Mouse (Mus musculus) hindbrain, embryonic 14.5 days (tissue): ENCODE results near the gene Mcm8. TPM values are rescaled to one million over a fixed set of nuclear protein-coding genes. Genes with fewer than 3 reads are reported as not detected.

ENCODE experiments used
- ATAC-seq: fragments of 200-750 bp; cut with Nextera tagmentation; 2 replicates; pipeline ENCODE4 v1.8.0; 2017; ENCODE audit warnings: moderate number of reproducible peaks, mild to moderate bottlenecking, moderate TSS enrichment, moderate library complexity; ENCODE audit not compliant: low FRiP score
- DNase-seq: peaks from one replicate; pipeline ENCODE4 v3.0.0-alpha.2; 2015; ENCODE audit warnings: low spot score
- H3K27ac ChIP-seq: fragments of 300-500 bp; sonication (generic); 2 replicates; pipeline ENCODE4 v1.5.1; 2014; ENCODE audit warnings: mild to moderate bottlenecking, moderate library complexity
- H3K27me3 ChIP-seq: fragments of 300-500 bp; sonication (generic); 2 replicates; pipeline ENCODE4 v1.6.1; 2014; ENCODE audit warnings: mild to moderate bottlenecking, low read length, mixed read lengths; ENCODE audit not compliant: control insufficient read depth, insufficient read depth
- H3K36me3 ChIP-seq: fragments of 300-500 bp; sonication (generic); replicated peaks from 2 replicates; pipeline ENCODE4 v1.6.1; 2014; ENCODE audit not compliant: control insufficient read depth, insufficient read depth
- H3K4me1 ChIP-seq: fragments of 300-500 bp; sonication (generic); replicated peaks from 2 replicates; pipeline ENCODE4 v1.6.1; 2014; ENCODE audit warnings: antibody characterized with exemption, low read length, mixed read lengths; ENCODE audit not compliant: control insufficient read depth, insufficient read depth
- H3K4me2 ChIP-seq: fragments of 300-500 bp; sonication (generic); replicated peaks from 2 replicates; pipeline ENCODE4 v1.6.1; 2014; ENCODE audit warnings: mild to moderate bottlenecking, moderate library complexity
- H3K4me3 ChIP-seq: fragments of 300-500 bp; sonication (generic); replicated peaks from 2 replicates; pipeline ENCODE4 v1.5.1; 2014; ENCODE audit warnings: mild to moderate bottlenecking, low read length
- H3K9ac ChIP-seq: fragments of 300-500 bp; sonication (generic); 2 replicates; pipeline ENCODE4 v1.6.1; 2014
- H3K9me3 ChIP-seq: fragments of 300-500 bp; sonication (generic); 2 replicates; pipeline ENCODE4 v1.6.1; 2016; ENCODE audit warnings: low read length; ENCODE audit not compliant: control insufficient read depth
- WGBS: fragments of 180-500 bp; shearing (Covaris S2); extraction: QIAGEN DNeasy Blood & Tissue Kit; methylation state at CpG from one replicate; pipeline ENCODE4 v1.1.7; 2014; 5-methylcytosine and 5-hydroxymethylcytosine counted together
- polyA plus RNA-seq: library from polyadenylated mRNA; unstranded; fragments of >200 nt; fragmentation: Nextera tagmentation; extraction: Ambion mirVana; gene quantifications from 2 replicates; pipeline ENCODE4 v1.2.1, GENCODE M21; 2014

The Mcm8 gene
- polyA plus RNA-seq = 5.1 and 6.6 TPM in 2 replicates

DNA sequence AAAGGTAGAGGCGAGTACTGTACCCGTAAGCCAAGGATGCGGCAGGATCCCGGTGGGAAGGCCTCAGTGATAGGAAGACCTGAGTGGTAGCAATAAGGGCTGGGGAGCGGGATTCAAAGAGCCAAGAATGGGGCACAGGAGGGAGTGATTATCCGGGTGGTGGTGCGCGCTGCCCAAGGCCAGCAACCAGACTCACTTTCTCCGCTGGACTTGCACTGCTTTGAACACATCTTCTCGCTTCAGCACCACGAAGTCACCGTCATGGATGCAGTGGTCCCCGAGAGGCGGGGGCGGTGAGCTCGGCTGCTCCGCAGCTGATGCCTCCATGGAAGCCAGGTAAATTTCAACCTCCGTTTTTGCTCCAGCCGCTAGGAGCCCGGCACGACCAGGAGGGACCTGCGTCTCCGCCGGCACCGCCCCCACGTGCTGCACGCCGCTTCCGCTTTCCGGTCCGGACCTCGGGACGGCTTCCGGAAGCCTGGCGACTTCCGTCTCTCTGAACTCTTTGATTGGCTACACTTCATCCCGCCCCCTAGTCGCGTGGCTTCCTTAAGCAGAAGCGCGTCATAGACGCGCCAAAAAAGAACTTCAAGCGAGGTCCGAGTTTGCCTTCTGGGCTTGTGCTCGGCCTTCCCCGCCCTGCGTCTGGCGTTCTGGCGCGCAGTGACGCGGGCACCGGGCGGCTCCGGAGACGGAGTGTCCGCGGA lies at the start of gene Mcm8, which contains the start of gene Trmt6:
Gene Mcm8 (plus strand): TSS at position 534 of the 707 bp plus-strand sequence.
Gene Trmt6 (minus strand): TSS at position 448 of the 707 bp plus-strand sequence.
- peaks cover 24% of the 10 kb centered on the region for H3K36me3 ChIP-seq
- peaks cover 13% of the 10 kb centered on the region for H3K4me1 ChIP-seq
- no peaks in the 10 kb centered on the region for H3K27me3 ChIP-seq
- DNase-seq = peak; percentile 96
- H3K4me3 ChIP-seq = peak within 1 kb of the TSS; percentile 61
- H3K27ac ChIP-seq = peak within 1 kb of the TSS; percentile 10
- H3K9me3 ChIP-seq = no peaks in the 10 kb centered on the region
- peak; percentile 100 for ATAC-seq
- under 1% methylated on average over 59 of the region's 59 CpGs for WGBS
- peak within 1 kb of the TSS; percentile 84 for H3K4me2 ChIP-seq
- H3K9ac ChIP-seq = peak within 1 kb of the TSS; percentile 70

DNA sequence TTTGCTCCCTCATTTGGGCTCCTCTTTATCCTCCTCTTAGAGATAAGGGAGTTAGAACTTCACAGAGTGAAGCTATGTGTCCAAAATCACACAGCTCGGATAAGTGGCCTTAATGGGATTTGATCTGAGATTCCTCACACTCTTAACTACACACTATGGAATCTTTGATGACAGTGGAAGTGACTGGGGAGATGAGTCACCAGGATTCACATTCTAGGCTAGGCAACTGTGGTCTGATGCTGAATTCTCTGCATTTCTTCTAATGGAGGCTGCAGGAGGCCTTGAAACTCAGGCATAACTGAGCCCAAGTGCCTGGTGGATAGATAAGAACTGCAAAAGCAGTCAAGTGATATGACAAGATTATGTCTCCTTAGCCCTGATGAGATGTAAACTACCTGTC lies 45.1 kb upstream of the Mcm8 start:
- WGBS = 89% methylated on average over 1 of the region's 1 CpGs
- Histone ChIP-seq H3K9ac (no peak overlapping the region), H3K9me3 (no peaks in the 10 kb centered on the region), H3K4me3 (no peak overlapping the region), H3K4me1 (no peaks in the 10 kb centered on the region), H3K36me3 (no peaks in the 10 kb centered on the region), H3K27me3 (no peaks in the 10 kb centered on the region), H3K27ac (no peak overlapping the region), H3K4me2 (no peak overlapping the region)
- DNase-seq (no peak), ATAC-seq (no peak)

DNA sequence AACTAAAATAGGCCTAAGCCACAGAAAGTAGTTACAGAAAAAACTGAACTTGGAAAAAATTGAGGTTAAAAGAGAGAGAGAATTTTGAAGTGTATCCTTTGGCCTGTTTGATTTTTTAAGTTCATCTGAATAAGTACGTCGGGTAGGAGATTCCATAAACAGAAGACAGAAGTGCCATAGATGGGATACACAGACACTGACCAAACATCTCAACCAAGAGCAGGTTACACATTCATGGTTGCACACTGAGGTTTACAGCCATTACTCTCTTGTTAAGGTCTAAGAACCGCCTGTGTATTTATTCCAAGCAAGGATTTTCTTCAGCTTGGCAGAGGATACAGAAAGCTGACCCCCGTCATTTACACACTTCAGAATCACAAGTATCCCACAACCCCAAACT lies 35.0 kb upstream of the Mcm8 start, which contains the start of gene Chgb:
Gene Chgb (plus strand): TSS at position 301 of the 400 bp plus-strand sequence.
- ATAC-seq = no peak
- H3K9ac ChIP-seq = peak within 1 kb of the TSS; percentile 93

DNA sequence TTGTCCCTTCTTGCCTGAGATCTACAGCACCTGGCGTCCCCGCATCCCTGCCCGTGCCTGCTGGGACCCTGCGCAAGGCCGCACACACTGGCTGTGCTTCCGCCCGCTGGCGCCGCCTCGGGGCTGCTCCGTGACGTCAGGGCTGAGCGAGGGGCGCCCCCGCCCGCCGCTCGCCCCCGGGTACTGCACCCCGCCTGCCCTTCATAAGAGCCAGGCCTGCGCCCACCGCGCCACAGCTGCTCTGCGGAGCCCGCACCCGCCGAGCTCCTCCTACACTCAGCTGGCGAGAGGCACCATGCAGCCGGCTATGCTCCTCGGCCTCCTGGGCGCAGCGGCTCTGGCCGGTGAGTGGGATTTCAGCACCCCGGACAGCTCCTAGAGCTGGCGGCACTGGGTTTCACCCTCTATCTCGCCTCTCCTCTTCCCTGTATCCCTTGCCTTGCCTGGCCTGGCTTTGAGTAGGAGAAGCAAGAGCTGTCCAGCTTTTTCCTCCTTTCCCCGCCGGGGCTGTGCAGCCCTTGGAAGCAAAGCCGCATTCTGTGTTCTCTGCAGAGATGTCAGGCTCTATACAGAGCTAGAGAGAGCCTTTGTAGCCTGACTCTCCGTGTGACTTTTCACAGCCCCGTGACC lies 34.4 kb upstream of the Mcm8 start:
- H3K4me2 ChIP-seq = peak overlapping the region; percentile 57
- H3K4me1 ChIP-seq = peaks cover 8% of the 10 kb centered on the region; the same call in 1 of the 2 replicates
- H3K27ac ChIP-seq = peak overlapping the region; percentile 97
- no peaks in the 10 kb centered on the region for H3K27me3 ChIP-seq
- DNase-seq (peak; percentile 82), ATAC-seq (peak; percentile 97)
- H3K9ac ChIP-seq = peak overlapping the region; percentile 93
- WGBS = under 1% methylated on average over 36 of the region's 41 CpGs
- 0 out of 2 replicates have a peak, but pooled peaks cover 7% of the 10 kb centered on the region for H3K36me3 ChIP-seq
- H3K4me3 ChIP-seq = peak overlapping the region; percentile 65
- H3K9me3 ChIP-seq = no peaks in the 10 kb centered on the region

More for the DNA sequence above, 35.0 kb upstream of the Mcm8 start, which contains the start of gene Chgb:
- H3K36me3 ChIP-seq = 0 out of 2 replicates have a peak, but pooled peaks cover 4% of the 10 kb centered on the region
- H3K4me1 ChIP-seq = peaks cover 8% of the 10 kb centered on the region; the same call in 1 of the 2 replicates
- DNase-seq = no peak
- peak within 1 kb of the TSS; percentile 65 for H3K4me3 ChIP-seq
- H3K27ac ChIP-seq = peak within 1 kb of the TSS; percentile 97
- 9% methylated on average over 4 of the region's 4 CpGs for WGBS
- H3K27me3 ChIP-seq = no peaks in the 10 kb centered on the region
- peak within 1 kb of the TSS; percentile 57 for H3K4me2 ChIP-seq
- no peaks in the 10 kb centered on the region for H3K9me3 ChIP-seq

DNA sequence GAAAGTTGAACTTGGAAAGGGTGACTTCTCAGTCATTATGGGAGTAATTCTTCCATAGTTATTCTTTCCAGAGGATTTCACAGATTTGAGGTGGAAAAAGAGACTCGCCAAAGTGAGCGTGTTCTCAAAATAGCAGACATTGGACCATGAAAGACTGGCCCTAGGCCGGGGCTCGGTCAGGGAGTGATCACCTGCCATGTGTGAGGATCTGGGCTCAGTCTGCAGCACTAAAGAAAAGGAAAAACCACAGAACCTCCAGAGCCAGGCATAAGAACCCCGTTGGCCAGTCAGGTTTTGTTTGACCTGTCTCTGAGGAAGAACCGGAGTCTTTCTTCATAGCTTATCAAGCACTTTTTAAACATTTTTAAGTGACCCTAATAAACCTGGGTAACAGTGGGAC lies 31.9 kb upstream of the Mcm8 start:
- Histone ChIP-seq H3K4me3 (no peak overlapping the region), H3K27ac (no peak overlapping the region), H3K4me2 (peak overlapping the region; percentile 17; the same call in 1 of the 2 replicates), H3K27me3 (no peaks in the 10 kb centered on the region), H3K4me1 (0 out of 2 replicates have a peak, but pooled peaks cover 4% of the 10 kb centered on the region), H3K9me3 (no peaks in the 10 kb centered on the region), H3K36me3 (0 out of 2 replicates have a peak, but pooled peaks cover 7% of the 10 kb centered on the region), H3K9ac (no peak overlapping the region)
- DNase-seq = no peak
- no peak for ATAC-seq
- WGBS = 80% methylated on average over 6 of the region's 6 CpGs

DNA sequence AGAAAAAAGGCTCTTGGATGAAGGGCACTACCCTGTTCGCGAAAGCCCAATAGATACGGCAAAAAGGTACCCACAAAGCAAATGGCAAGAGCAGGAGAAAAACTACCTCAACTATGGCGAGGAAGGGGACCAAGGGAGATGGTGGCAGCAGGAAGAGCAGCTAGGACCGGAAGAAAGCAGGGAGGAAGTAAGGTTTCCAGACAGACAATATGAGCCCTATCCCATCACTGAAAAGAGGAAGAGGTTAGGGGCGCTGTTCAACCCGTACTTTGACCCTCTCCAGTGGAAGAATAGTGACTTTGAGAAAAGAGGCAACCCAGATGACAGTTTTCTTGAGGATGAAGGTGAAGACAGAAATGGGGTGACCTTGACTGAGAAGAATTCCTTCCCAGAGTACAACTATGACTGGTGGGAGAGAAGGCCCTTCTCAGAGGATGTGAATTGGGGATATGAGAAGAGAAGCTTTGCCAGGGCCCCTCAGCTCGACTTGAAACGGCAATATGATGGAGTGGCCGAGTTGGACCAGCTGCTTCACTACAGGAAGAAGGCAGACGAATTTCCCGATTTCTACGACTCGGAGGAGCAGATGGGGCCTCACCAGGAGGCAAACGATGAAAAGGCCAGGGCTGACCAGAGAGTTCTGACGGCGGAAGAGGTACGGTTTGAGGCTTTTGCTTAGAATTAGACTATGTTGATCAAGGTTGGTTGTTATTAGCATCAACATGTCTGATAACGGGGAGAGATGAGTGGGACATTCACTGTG lies 22.3 kb upstream of the Mcm8 start:
- Histone ChIP-seq H3K9me3 (no peaks in the 10 kb centered on the region), H3K27ac (no peak overlapping the region), H3K9ac (no peak overlapping the region), H3K27me3 (no peaks in the 10 kb centered on the region), H3K36me3 (peaks cover 39% of the 10 kb centered on the region), H3K4me1 (no peaks in the 10 kb centered on the region), H3K4me2 (no peak overlapping the region), H3K4me3 (no peak overlapping the region)
- DNase-seq (no peak), ATAC-seq (no peak)
- 89% methylated on average over 19 of the region's 19 CpGs for WGBS

DNA sequence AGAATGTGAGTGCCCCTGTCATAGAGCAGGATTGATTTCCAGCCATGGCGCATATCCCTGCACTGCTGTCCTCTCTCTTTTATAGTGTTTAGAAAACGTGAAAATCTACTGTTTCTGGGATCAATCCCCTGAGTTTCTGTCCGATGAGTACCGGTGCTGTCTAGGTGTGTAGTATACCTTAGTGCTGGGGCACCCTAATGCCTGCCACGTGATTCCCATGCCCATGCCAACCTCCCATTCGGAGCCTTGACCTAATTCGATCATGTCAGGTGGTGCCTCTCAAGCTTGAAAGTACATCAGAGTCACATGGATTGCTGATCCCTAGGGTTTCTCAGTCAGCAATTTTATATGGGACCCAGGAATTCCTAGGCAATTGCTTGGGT lies 21.7 kb upstream of the Mcm8 start:
- ATAC-seq (no peak), DNase-seq (no peak)
- no peaks in the 10 kb centered on the region for H3K4me1 ChIP-seq
- peaks cover 39% of the 10 kb centered on the region for H3K36me3 ChIP-seq
- no peak overlapping the region for H3K9ac ChIP-seq
- H3K4me3 ChIP-seq = no peak overlapping the region
- H3K9me3 ChIP-seq = no peaks in the 10 kb centered on the region
- no peaks in the 10 kb centered on the region for H3K27me3 ChIP-seq
- no peak overlapping the region for H3K27ac ChIP-seq
- H3K4me2 ChIP-seq = no peak overlapping the region
- WGBS = 89% methylated on average over 7 of the region's 7 CpGs

DNA sequence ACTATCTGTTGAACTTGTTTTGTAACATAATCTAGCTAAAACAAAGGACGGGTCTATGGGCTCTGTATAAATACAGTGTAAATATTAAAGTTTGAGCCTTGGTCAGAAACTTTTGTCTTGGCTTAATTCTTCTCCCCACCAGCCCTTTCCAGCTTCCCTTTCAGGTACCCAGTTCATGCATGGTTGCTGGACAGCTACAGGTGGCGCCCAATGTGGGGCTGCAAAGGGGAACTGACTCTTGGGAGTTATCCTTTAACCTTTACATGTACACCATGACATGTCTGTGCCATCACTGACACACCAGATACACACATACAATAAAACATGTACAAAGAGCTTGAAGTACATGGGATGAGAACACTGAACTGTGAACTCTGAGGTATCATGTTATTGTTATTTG lies 13.0 kb upstream of the Mcm8 start:
- 94% methylated on average over 2 of the region's 2 CpGs for WGBS

GRCm38 (mm10) chr2:132841071-132841470 lies 25.1 kb downstream of the Mcm8 start:
- Histone ChIP-seq H3K36me3 (no peaks in the 10 kb centered on the region), H3K4me1 (no peaks in the 10 kb centered on the region), H3K4me3 (no peak overlapping the region), H3K4me2 (no peak overlapping the region), H3K27me3 (no peaks in the 10 kb centered on the region), H3K9me3 (no peaks in the 10 kb centered on the region), H3K9ac (no peak overlapping the region), H3K27ac (no peak overlapping the region)
- ATAC-seq (no peak), DNase-seq (no peak)
- WGBS = 88% methylated on average over 4 of the region's 4 CpGs

More for the DNA sequence above, 13.0 kb upstream of the Mcm8 start:
- H3K36me3 ChIP-seq = peaks cover 49% of the 10 kb centered on the region
- H3K4me1 ChIP-seq = no peaks in the 10 kb centered on the region
- H3K9ac ChIP-seq = no peak overlapping the region
- no peak overlapping the region for H3K4me2 ChIP-seq
- ATAC-seq = no peak
- no peaks in the 10 kb centered on the region for H3K27me3 ChIP-seq
- DNase-seq = no peak
- H3K4me3 ChIP-seq = no peak overlapping the region
- H3K27ac ChIP-seq = no peak overlapping the region
- H3K9me3 ChIP-seq = no peaks in the 10 kb centered on the region
